Mouse (Mus musculus): ENCODE measurements around the gene Tmem119.

DNA sequence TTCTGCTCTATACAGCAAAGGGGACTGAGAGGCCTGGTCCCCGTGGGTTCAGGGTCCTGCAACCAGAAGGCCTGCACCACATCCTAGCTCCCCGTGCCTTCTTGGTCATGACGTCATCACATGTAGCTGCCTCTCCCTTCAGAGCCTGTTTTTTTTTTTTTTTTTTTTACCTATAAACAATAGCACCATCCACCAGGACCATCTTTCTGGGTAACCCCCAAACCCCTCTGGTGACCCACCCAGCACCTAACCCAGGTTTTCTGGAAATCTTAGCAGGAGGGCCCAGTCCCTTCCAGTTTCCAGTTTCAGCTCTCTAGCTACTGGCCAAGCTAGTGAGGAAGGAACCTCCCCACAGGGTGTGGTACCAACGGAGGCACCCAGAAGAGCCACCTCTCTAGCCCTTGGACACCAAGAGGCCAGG lies 27.7 kb upstream of the Tmem119 start:
- no peak for TF ChIP-seq GATA1 (IDR thresholded peaks at IDR 0.05; ENCODE audit: low read length)
- no peak for TF ChIP-seq TAL1 (IDR thresholded peaks at IDR 0.05; ENCODE audit: low read length)
